Mouse (Mus musculus): ENCODE measurements around the gene Art4. TPM values are rescaled to one million over a fixed set of nuclear protein-coding genes. Genes with fewer than 3 reads are reported as not detected.

Gene Art4
- polyA plus RNA-seq, 1 experiment from 2014 or later = 13.3 TPM

DNA sequence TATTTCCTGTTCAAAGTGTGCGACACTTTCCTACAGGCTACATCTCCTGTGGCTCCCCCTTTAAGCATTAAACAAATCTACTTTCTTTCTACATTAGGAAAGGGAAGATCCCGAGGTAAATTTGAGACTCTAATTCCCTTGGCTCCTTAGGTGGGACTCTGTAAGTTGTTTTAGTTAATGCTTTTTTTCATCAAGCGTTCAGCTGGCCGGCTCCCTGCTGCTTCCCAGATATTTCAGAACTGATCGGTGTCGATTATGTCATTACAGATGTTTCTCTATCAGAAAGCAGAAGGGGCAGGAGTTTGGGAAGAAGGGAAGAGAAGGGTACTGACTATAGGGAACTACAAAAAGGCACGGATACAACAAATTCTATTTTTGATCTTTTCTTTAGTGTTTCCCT, 30.4 kb downstream of the Art4 start:
- Histone ChIP-seq H3K27me3 (replicated peaks) (peaks cover 5% of the 10 kb centered on the region; the same call in 1 of the 2 replicates), H3K27ac (replicated peaks) (peak overlapping the region; percentile 88; the same call in 1 of the 2 replicates), H3K4me1 (peaks cover 18% of the 10 kb centered on the region), H3K36me3 (peaks cover 33% of the 10 kb centered on the region), H3K4me2 (peak overlapping the region; percentile 91), H3K9ac (peak overlapping the region; percentile 99), H3K9me3 (no peaks in the 10 kb centered on the region), H3K4me3 (peak overlapping the region; percentile 100)
- ATAC-seq (ENCODE audit: extremely low read depth, insufficient number of reproducible peaks, low FRiP score, low TSS enrichment) = no peak
- WGBS = 9% methylated on average over 7 of the region's 7 CpGs

DNA sequence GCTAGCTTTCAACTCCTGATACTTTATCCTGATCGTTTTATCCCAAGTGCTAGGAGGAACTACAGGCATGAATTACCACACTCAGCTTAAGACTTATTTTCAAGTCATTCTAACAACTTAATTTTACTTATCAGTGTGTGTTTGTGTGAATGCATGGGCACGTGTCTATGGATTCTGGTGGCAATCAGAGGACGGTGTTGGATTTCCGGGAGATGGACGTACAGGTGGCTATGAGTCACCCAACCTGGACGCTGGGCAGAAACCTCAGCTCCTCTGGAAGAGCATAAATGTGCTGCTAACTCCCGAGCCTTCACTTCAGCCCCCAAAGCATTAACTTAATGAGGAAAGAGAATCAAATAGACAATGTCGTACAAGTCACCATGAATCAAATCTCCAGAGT, 32.5 kb downstream of the Art4 start:
- Histone ChIP-seq H3K27ac (replicated peaks) (no peak overlapping the region), H3K36me3 (peaks cover 54% of the 10 kb centered on the region), H3K4me3 (no peak overlapping the region), H3K27me3 (replicated peaks) (no peaks in the 10 kb centered on the region), H3K4me1 (peaks cover 29% of the 10 kb centered on the region), H3K9me3 (no peaks in the 10 kb centered on the region), H3K4me2 (no peak overlapping the region), H3K9ac (no peak overlapping the region)
- ATAC-seq (ENCODE audit: extremely low read depth, insufficient number of reproducible peaks, low FRiP score, low TSS enrichment) = no peak
- 92% methylated on average over 8 of the region's 8 CpGs for WGBS

DNA sequence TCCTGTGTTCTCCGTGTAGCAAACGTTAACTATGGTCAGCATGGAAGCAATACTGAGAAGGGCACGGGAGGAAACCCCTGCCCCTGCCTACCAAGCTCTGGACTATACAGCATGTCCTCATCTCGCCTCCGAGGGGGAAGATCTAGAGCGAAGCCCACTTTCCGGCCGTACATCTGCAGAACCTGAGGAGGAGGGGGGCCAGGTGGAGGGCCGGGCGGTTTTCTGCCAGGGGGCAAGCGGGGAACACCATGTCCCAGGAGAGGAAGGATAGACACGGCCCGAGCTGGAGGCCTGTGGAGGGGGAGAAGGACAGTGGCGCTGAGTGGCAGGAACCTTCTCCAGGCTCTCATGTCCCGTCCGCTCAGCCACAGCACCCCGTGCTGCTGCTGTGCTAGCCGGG, 36.4 kb downstream of the Art4 start:
- H3K4me2 ChIP-seq = no peak overlapping the region
- no peaks in the 10 kb centered on the region for H3K9me3 ChIP-seq
- H3K9ac ChIP-seq = no peak overlapping the region
- no peak overlapping the region for H3K4me3 ChIP-seq
- WGBS = 87% methylated on average over 18 of the region's 18 CpGs
- peaks cover 15% of the 10 kb centered on the region for H3K4me1 ChIP-seq
- no peak for ATAC-seq (ENCODE audit: extremely low read depth, insufficient number of reproducible peaks, low FRiP score, low TSS enrichment)
- no peak overlapping the region for H3K27ac ChIP-seq (replicated peaks)
- peaks cover 93% of the 10 kb centered on the region for H3K36me3 ChIP-seq
- no peaks in the 10 kb centered on the region for H3K27me3 ChIP-seq (replicated peaks)

DNA sequence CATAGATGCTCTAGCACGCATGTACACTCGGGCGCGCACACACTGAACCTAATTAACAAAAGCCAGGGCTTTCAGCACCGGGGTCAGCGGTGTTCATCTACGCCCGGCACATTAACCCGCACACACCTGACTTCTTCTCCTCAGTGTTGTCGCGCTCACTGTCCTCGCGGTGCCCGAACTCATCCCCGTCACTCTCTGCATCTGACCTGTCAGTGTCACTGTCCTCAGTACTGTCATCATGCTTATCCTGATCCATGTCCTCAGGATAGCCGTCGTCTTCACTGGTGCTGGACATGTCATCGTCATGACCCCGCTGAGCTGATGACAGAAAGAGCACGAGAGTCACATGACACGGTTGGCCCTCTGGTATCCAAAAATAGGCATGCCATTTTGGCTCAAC, 37.2 kb downstream of the Art4 start:
- H3K27me3 ChIP-seq (replicated peaks) = no peaks in the 10 kb centered on the region
- no peaks in the 10 kb centered on the region for H3K9me3 ChIP-seq
- H3K27ac ChIP-seq (replicated peaks) = no peak overlapping the region
- H3K4me3 ChIP-seq = no peak overlapping the region
- WGBS = 71% methylated on average over 21 of the region's 21 CpGs
- peaks cover 95% of the 10 kb centered on the region for H3K36me3 ChIP-seq
- H3K4me2 ChIP-seq = no peak overlapping the region
- H3K9ac ChIP-seq = no peak overlapping the region
- peaks cover 12% of the 10 kb centered on the region for H3K4me1 ChIP-seq
- no peak for ATAC-seq (ENCODE audit: extremely low read depth, insufficient number of reproducible peaks, low FRiP score, low TSS enrichment)

DNA sequence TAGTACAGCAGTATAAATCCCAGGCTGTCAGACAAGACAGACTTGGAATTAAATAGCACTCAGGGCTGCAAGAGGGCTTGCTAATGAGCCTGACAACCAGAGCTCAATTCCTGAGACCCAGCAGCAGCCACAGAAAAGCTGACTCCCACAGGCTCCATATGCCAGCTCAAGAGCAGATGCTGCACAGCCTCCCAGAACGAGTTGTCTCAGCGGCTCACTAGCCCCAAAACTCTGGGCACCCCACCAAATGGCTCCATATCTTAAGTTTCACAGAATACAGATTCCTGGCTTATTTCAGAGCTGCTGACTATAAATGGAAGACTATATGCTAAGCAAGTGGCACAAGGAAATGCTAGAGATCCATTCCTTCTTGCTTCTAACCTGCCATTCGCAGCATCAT, 40.0 kb downstream of the Art4 start:
- H3K36me3 ChIP-seq = peaks cover 98% of the 10 kb centered on the region
- no peaks in the 10 kb centered on the region for H3K27me3 ChIP-seq (replicated peaks)
- no peak overlapping the region for H3K4me3 ChIP-seq
- no peaks in the 10 kb centered on the region for H3K9me3 ChIP-seq
- H3K4me1 ChIP-seq = peaks cover 12% of the 10 kb centered on the region
- WGBS = 88% methylated on average over 3 of the region's 3 CpGs
- no peak for ATAC-seq (ENCODE audit: extremely low read depth, insufficient number of reproducible peaks, low FRiP score, low TSS enrichment)
- H3K9ac ChIP-seq = no peak overlapping the region
- no peak overlapping the region for H3K4me2 ChIP-seq
- no peak overlapping the region for H3K27ac ChIP-seq (replicated peaks)

DNA sequence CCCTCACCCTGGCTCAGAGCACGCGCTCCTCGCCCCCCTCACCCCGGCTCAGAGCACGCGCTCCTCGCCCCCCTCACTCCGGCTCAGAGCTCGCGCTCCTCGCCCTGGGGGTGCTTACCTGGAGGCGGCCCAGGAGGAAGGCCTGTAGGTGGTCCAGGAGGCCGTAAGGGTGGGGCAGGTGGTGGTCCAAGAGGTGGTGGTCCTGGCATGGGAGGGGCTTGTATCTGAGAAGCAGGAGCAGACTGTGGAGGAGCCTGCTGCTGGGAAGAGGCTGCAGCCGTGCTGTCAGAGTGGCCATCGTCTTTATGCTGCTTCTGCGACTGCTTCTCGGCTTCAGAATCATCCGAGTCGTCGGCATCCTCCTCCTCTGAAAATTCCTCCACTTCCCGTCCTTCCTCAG, 40.7 kb downstream of the Art4 start:
- Histone ChIP-seq H3K27me3 (replicated peaks) (no peaks in the 10 kb centered on the region), H3K27ac (replicated peaks) (no peak overlapping the region), H3K9ac (no peak overlapping the region), H3K4me3 (no peak overlapping the region), H3K9me3 (no peaks in the 10 kb centered on the region), H3K4me1 (peaks cover 12% of the 10 kb centered on the region), H3K36me3 (peaks cover 98% of the 10 kb centered on the region), H3K4me2 (no peak overlapping the region)
- 92% methylated on average over 21 of the region's 21 CpGs for WGBS
- no peak for ATAC-seq (ENCODE audit: extremely low read depth, insufficient number of reproducible peaks, low FRiP score, low TSS enrichment)

DNA sequence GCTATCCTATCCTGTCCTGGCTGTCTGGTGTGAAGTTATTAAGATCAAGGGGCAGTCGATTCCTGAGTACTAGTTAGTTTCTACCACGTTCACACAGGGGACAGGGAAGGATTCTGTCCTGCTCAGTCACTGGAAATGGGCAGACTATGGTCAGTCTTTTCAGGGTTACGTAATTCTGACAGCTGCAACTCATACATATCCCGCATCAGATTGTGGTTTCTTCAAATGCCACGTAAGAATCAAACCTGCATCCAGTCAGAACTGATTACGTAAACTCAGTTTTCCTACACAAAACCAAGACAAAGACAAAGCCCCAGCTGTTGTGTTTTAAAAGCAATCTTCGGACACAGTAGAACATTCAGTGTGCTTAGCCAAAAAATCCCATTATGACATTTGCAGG, 42.2 kb downstream of the Art4 start:
- no peak overlapping the region for H3K4me2 ChIP-seq
- H3K27me3 ChIP-seq (replicated peaks) = no peaks in the 10 kb centered on the region
- no peak overlapping the region for H3K9ac ChIP-seq
- peaks cover 86% of the 10 kb centered on the region for H3K36me3 ChIP-seq
- H3K4me1 ChIP-seq = 0 out of 2 replicates have a peak, but pooled peaks cover under 1% of the 10 kb centered on the region
- no peak for ATAC-seq (ENCODE audit: extremely low read depth, insufficient number of reproducible peaks, low FRiP score, low TSS enrichment)
- H3K9me3 ChIP-seq = no peaks in the 10 kb centered on the region
- WGBS = 92% methylated on average over 7 of the region's 7 CpGs
- H3K4me3 ChIP-seq = no peak overlapping the region
- no peak overlapping the region for H3K27ac ChIP-seq (replicated peaks)

DNA sequence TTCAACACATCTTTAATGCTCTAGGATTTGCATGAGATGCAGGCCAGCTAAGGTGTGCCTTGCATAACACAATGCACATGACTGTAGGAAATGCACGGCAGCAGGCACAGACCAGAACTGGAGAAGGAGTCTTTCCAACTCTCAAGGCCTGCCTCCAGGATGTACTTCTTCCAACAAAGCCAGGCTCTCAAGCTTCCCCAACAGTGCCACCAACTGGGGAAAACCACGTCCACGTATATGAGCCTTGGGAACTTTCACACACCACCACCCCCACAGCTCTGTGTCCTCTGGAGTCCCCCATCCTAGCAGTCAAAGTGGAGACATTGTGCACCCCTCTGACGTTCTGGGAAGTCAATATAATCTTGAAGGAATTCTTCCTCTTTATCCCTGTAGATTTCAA, 44.4 kb downstream of the Art4 start:
- H3K4me2 ChIP-seq = no peak overlapping the region
- ATAC-seq (ENCODE audit: extremely low read depth, insufficient number of reproducible peaks, low FRiP score, low TSS enrichment) = no peak
- H3K27me3 ChIP-seq (replicated peaks) = no peaks in the 10 kb centered on the region
- H3K9me3 ChIP-seq = no peaks in the 10 kb centered on the region
- H3K9ac ChIP-seq = no peak overlapping the region
- WGBS = 35% methylated on average over 4 of the region's 4 CpGs
- no peak overlapping the region for H3K27ac ChIP-seq (replicated peaks)
- no peak overlapping the region for H3K4me3 ChIP-seq
- peaks cover 63% of the 10 kb centered on the region for H3K36me3 ChIP-seq
- peaks cover 18% of the 10 kb centered on the region for H3K4me1 ChIP-seq

DNA sequence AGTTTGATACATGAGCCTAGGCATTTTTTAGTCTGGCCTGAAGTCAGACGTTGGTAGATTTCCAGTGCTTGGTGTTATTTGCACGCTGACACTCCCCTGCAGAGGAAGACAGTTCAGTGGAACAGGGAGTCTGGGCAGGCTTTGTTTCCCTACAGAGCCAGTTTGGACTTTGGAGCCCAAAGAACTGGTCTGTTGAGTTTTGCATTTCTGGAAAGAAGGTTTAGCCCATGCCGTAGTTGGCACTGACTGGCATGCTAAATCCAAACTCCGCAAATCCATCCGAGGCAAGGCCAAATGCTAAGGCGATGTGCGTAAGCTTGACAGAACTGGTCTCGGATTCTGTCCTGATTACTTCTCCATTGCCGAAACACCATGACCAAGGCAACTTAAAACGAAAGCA, 46.3 kb downstream of the Art4 start:
- Histone ChIP-seq H3K4me1 (peaks cover 24% of the 10 kb centered on the region), H3K36me3 (peaks cover 45% of the 10 kb centered on the region), H3K27ac (replicated peaks) (no peak overlapping the region), H3K4me3 (no peak overlapping the region), H3K4me2 (no peak overlapping the region), H3K9me3 (no peaks in the 10 kb centered on the region), H3K27me3 (replicated peaks) (no peaks in the 10 kb centered on the region), H3K9ac (no peak overlapping the region)
- 83% methylated on average over 10 of the region's 10 CpGs for WGBS
- no peak for ATAC-seq (ENCODE audit: extremely low read depth, insufficient number of reproducible peaks, low FRiP score, low TSS enrichment)

DNA sequence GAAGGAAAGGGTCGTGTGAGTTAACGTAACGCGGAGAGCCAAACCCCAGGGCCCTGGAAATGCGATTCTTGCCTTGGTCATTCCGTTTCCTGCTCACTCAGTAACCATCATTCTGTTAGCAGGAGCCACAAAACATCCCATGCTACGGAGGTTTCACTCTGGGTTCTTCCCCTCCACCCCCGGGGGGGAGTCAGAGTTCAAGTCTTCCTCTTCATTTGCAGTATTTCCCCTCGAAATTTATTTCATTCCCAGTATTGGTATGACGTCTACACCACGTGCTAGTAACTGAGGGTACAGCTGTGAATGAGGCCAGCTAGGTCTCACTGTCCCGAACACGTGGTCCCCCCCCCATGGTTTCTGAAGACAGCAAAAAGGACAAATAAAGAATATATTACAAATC, 47.9 kb downstream of the Art4 start:
- Histone ChIP-seq H3K4me3 (peak overlapping the region; percentile 79), H3K27me3 (replicated peaks) (no peaks in the 10 kb centered on the region), H3K36me3 (peaks cover 31% of the 10 kb centered on the region), H3K27ac (replicated peaks) (no peak overlapping the region), H3K4me2 (peak overlapping the region; percentile 99), H3K9ac (peak overlapping the region; percentile 86), H3K9me3 (no peaks in the 10 kb centered on the region), H3K4me1 (peaks cover 32% of the 10 kb centered on the region)
- 67% methylated on average over 13 of the region's 13 CpGs for WGBS
- no peak for ATAC-seq (ENCODE audit: extremely low read depth, insufficient number of reproducible peaks, low FRiP score, low TSS enrichment)

DNA sequence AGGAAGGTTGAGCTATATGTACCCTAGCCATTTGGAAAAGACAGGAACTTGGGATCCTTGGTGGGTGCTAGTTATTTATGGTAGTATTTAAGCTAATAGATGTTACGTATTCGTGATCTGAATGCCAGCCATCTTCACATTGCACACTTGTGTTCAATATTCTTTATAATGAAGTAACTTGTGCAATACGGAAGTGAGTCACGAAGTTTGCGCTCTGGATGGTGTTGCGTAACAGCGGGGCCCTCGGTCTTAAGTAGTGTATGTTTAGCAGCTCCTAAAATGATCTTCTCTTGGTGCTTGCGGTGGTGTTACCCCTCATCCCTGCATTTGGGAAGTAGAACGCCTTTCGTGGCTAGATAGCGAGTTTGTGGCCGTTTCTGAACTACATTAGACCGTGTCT, 48.5 kb downstream of the Art4 start:
- H3K4me2 ChIP-seq = peak overlapping the region; percentile 99
- peaks cover 33% of the 10 kb centered on the region for H3K4me1 ChIP-seq
- no peaks in the 10 kb centered on the region for H3K9me3 ChIP-seq
- no peaks in the 10 kb centered on the region for H3K27me3 ChIP-seq (replicated peaks)
- 22% methylated on average over 14 of the region's 14 CpGs for WGBS
- H3K27ac ChIP-seq (replicated peaks) = peak overlapping the region; percentile 56
- H3K9ac ChIP-seq = peak overlapping the region; percentile 86
- H3K4me3 ChIP-seq = peak overlapping the region; percentile 79
- ATAC-seq (ENCODE audit: extremely low read depth, insufficient number of reproducible peaks, low FRiP score, low TSS enrichment) = no peak
- H3K36me3 ChIP-seq = peaks cover 25% of the 10 kb centered on the region

DNA sequence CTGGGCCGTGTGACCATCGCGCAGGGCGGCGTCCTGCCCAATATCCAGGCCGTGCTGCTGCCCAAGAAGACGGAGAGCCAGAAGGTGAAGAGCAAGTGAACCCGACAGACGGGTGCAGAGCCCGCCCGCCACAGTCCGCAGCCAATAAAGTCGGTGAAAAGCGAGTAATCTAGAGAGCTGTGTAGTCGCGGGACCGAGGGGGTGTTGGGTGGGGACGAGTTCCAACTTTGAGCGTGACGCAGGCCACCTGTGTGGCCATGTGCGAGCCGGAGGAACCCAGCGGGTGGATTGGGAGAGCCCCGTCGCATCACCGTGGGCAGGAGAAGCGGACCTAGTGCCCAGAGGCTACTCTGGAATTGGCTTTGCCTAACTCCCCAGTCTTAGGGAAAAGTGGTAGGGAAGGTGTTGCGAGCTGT, 48.9 kb downstream of the Art4 start:
- Histone ChIP-seq H3K27ac (replicated peaks) (peak overlapping the region; percentile 56), H3K4me3 (peak overlapping the region; percentile 79), H3K36me3 (peaks cover 21% of the 10 kb centered on the region), H3K4me2 (peak overlapping the region; percentile 99), H3K9ac (peak overlapping the region; percentile 86), H3K9me3 (no peaks in the 10 kb centered on the region), H3K4me1 (peaks cover 33% of the 10 kb centered on the region), H3K27me3 (replicated peaks) (no peaks in the 10 kb centered on the region)
- WGBS = under 1% methylated on average over 28 of the region's 28 CpGs
- ATAC-seq (ENCODE audit: extremely low read depth, insufficient number of reproducible peaks, low FRiP score, low TSS enrichment) = peak; percentile 2; the same call in 1 of the 2 replicates
